Mouse (Mus musculus): ENCODE results near the gene Pml. TPM values are rescaled to one million over a fixed set of nuclear protein-coding genes. Genes with fewer than 3 reads are reported as not detected.

The Pml gene
- total and polyA plus RNA-seq, 2 experiments from 2014 or later: 4.8 to 11.4 TPM

- H3K4me2 ChIP-seq (ENCODE audit: low read depth, low read length): no peak overlapping the region
- H3K27ac ChIP-seq: no peak overlapping the region
- no peaks in the 10 kb centered on the region for H3K27me3 ChIP-seq (ENCODE audit: insufficient read depth, low read length)
- WGBS: 62% methylated on average over 12 of the region's 12 CpGs
- no peak overlapping the region for H3K9ac ChIP-seq (replicated peaks; ENCODE audit: low read length)
- no peaks in the 10 kb centered on the region for H3K4me1 ChIP-seq (ENCODE audit: insufficient read depth, low read length)
- peak; percentile 84 for DNase-seq (ENCODE audit: low spot score)
- no peaks in the 10 kb centered on the region for H3K36me3 ChIP-seq (ENCODE audit: insufficient read depth, low read length)
- H3K9me3 ChIP-seq (ENCODE audit: low read length): no peaks in the 10 kb centered on the region
- peak; percentile 77 for TF ChIP-seq CTCF (IDR thresholded peaks at IDR 0.05; ENCODE audit: low read depth)
- no peak for ATAC-seq
- no peak overlapping the region for H3K4me3 ChIP-seq (ENCODE audit: low read length)
Measured at GRCm38 (mm10) chr9:58268384-58269313, 19.1 kb upstream of the Pml start.

GRCm38 (mm10) chr9:58267046-58267445 lies 17.5 kb upstream of the Pml start:
- no peaks in the 10 kb centered on the region for H3K27me3 ChIP-seq (ENCODE audit: insufficient read depth, low read length)
- no peaks in the 10 kb centered on the region for H3K4me1 ChIP-seq (ENCODE audit: insufficient read depth, low read length)
- 0 out of 2 replicates have a peak overlapping the region, but pooled peaks have one; percentile 15 for H3K27ac ChIP-seq
- DNase-seq (ENCODE audit: low spot score): no peak
- H3K36me3 ChIP-seq (ENCODE audit: insufficient read depth, low read length): peaks cover 4% of the 10 kb centered on the region
- H3K4me2 ChIP-seq (ENCODE audit: low read depth, low read length): no peak overlapping the region
- WGBS: 46% methylated on average over 3 of the region's 3 CpGs
- no peak for ATAC-seq
- no peak overlapping the region for H3K9ac ChIP-seq (replicated peaks; ENCODE audit: low read length)
- H3K4me3 ChIP-seq (ENCODE audit: low read length): no peak overlapping the region
- TF ChIP-seq CTCF (IDR thresholded peaks at IDR 0.05; ENCODE audit: low read depth): no peak
- no peaks in the 10 kb centered on the region for H3K9me3 ChIP-seq (ENCODE audit: low read length)

- ATAC-seq: no peak
- no peak for TF ChIP-seq CTCF (IDR thresholded peaks at IDR 0.05; ENCODE audit: low read depth)
- Histone ChIP-seq H3K4me3 (ENCODE audit: low read length) (no peak overlapping the region), H3K4me1 (ENCODE audit: insufficient read depth, low read length) (no peaks in the 10 kb centered on the region), H3K27ac (0 out of 2 replicates have a peak overlapping the region, but pooled peaks have one; percentile 15), H3K9ac (replicated peaks; ENCODE audit: low read length) (no peak overlapping the region), H3K36me3 (ENCODE audit: insufficient read depth, low read length) (peaks cover 9% of the 10 kb centered on the region), H3K27me3 (ENCODE audit: insufficient read depth, low read length) (no peaks in the 10 kb centered on the region), H3K4me2 (ENCODE audit: low read depth, low read length) (no peak overlapping the region), H3K9me3 (ENCODE audit: low read length) (no peaks in the 10 kb centered on the region)
- 48% methylated on average over 4 of the region's 4 CpGs for WGBS
- no peak for DNase-seq (ENCODE audit: low spot score)
Measured at GRCm38 (mm10) chr9:58266571-58267011, 17.0 kb upstream of the Pml start.

GRCm38 (mm10) chr9:58265368-58265767 lies 15.8 kb upstream of the Pml start:
- DNase-seq (ENCODE audit: low spot score) (no peak), ATAC-seq (no peak)
- Histone ChIP-seq H3K9ac (replicated peaks; ENCODE audit: low read length) (no peak overlapping the region), H3K4me1 (ENCODE audit: insufficient read depth, low read length) (no peaks in the 10 kb centered on the region), H3K4me3 (ENCODE audit: low read length) (no peak overlapping the region), H3K27ac (no peak overlapping the region), H3K4me2 (ENCODE audit: low read depth, low read length) (no peak overlapping the region), H3K27me3 (ENCODE audit: insufficient read depth, low read length) (no peaks in the 10 kb centered on the region), H3K9me3 (ENCODE audit: low read length) (no peaks in the 10 kb centered on the region), H3K36me3 (ENCODE audit: insufficient read depth, low read length) (peaks cover 17% of the 10 kb centered on the region)
- WGBS: 66% methylated on average over 3 of the region's 3 CpGs
- TF ChIP-seq CTCF (IDR thresholded peaks at IDR 0.05; ENCODE audit: low read depth): no peak

GRCm38 (mm10) chr9:58262507-58262906 lies 12.9 kb upstream of the Pml start:
- Histone ChIP-seq H3K27ac (no peak overlapping the region), H3K4me2 (ENCODE audit: low read depth, low read length) (no peak overlapping the region), H3K4me1 (ENCODE audit: insufficient read depth, low read length) (no peaks in the 10 kb centered on the region), H3K27me3 (ENCODE audit: insufficient read depth, low read length) (no peaks in the 10 kb centered on the region), H3K9me3 (ENCODE audit: low read length) (no peaks in the 10 kb centered on the region), H3K9ac (replicated peaks; ENCODE audit: low read length) (no peak overlapping the region), H3K4me3 (ENCODE audit: low read length) (no peak overlapping the region), H3K36me3 (ENCODE audit: insufficient read depth, low read length) (peaks cover 36% of the 10 kb centered on the region)
- WGBS: 94% methylated on average over 5 of the region's 5 CpGs
- no peak for TF ChIP-seq CTCF (IDR thresholded peaks at IDR 0.05; ENCODE audit: low read depth)
- ATAC-seq (no peak), DNase-seq (ENCODE audit: low spot score) (no peak)

GRCm38 (mm10) chr9:58255704-58256685 lies 6.4 kb upstream of the Pml start:
- no peak for TF ChIP-seq CTCF (IDR thresholded peaks at IDR 0.05; ENCODE audit: low read depth)
- Histone ChIP-seq H3K4me3 (ENCODE audit: low read length) (no peak overlapping the region), H3K9me3 (ENCODE audit: low read length) (no peaks in the 10 kb centered on the region), H3K9ac (replicated peaks; ENCODE audit: low read length) (no peak overlapping the region), H3K4me1 (ENCODE audit: insufficient read depth, low read length) (no peaks in the 10 kb centered on the region), H3K4me2 (ENCODE audit: low read depth, low read length) (no peak overlapping the region), H3K27me3 (ENCODE audit: insufficient read depth, low read length) (no peaks in the 10 kb centered on the region), H3K27ac (no peak overlapping the region), H3K36me3 (ENCODE audit: insufficient read depth, low read length) (peaks cover 27% of the 10 kb centered on the region)
- DNase-seq (ENCODE audit: low spot score) (no peak), ATAC-seq (no peak)
- 92% methylated on average over 10 of the region's 10 CpGs for WGBS

Data from hindbrain, postnatal 0 days (tissue).